Mouse (Mus musculus) frontal cortex, postnatal 10 days (tissue): Measurements from ENCODE around the gene Sorcs3.

ENCODE experiments used
- DNase-seq, 2 experiments: peaks; one replicate each; pipeline ENCODE4 v3.0.0; 2022; ENCODE audit warnings: low spot score in 2 of 2, mixed read lengths in 1 of 2

Gene Sorcs3

DNA sequence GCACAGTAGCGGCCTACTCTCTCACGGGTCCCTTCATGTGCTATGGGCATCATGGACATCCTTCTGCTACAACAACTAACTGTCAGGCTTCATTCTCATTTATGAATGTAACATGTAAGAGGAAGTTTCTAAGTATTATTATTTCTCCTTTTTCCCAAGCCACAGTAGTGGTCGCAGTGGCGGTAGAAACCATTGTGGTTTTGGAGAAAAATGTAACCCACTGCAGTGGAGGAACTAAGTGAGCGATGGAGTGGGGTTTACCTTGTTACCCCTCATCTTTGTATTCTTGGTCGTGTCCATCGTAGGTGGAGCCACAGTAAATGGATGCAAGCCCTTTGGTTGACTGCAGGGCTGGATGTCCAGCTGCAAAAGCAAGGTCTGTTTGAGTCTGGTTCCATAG lies 318.0 kb downstream of the Sorcs3 start:
- no peak for DNase-seq

DNA sequence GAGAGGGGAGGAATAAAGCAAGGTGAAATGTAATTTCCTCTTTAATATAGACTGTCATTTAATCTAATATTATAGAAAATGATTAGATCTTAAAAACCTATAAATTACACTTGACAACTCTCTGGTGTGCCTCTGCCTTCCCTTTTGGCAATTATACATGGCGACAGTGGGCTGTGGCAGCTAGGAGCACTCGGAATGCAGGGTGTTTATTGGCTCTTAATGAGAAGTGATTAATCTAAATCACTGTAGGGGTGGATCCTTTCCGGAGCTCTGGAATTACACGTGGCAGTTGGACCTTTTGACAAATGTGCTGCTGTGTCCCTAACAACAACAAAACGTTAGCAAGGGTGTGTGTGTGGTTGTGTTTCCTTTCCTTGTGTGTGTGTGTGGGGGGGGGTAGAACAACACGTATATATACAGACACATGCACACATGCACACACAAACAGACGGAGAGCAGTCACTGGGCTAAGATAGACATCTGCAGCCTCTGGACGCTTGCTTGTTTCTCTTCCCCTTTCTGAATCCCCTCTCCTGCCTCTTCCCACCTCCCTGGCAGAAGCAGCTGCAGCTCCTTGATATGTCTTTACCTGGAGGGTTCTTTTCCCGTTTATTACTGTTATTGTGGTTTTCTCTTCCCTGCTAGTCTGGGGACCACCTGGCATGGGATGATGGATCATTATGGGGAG lies 318.8 kb downstream of the Sorcs3 start:
- no peak for DNase-seq

DNA sequence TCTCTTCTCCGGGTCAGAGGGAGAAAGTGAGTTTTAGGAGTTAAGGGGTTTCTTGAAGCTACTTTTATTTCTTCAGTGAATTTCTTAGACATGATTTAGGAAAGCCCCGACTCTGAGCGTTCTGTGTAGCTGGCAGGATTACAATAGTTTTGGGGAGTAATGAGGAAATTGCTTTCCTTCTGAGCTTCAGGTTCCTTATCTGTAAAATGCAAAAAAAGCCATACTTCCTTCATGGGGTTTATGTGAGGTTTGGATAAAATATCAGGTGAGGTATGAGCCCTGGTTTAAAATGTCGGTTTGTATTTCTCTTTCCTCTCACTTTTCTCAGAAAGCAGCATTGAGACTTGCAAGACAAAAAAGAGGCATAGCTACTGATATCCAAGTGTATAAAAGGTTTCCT lies 327.8 kb downstream of the Sorcs3 start:
- no peak for DNase-seq

DNA sequence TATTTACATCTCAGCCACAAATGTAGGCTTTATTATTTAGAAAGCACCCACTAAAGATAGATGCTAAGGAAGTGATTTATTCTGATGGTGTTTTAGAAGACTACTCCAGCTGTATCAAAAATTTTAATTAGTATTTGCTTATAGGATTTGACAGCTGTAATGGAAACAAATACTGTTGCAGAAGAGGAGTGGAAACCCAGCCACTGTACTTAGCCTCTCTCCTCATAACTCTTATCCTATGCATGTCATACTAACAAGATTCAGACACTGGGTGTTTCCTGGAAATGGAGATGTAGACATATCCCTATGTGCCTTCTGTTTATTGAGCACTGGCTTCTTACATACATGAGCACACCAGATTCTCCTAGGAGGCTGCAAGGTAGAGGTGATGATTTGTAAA lies 338.5 kb downstream of the Sorcs3 start:
- no peak for DNase-seq

DNA sequence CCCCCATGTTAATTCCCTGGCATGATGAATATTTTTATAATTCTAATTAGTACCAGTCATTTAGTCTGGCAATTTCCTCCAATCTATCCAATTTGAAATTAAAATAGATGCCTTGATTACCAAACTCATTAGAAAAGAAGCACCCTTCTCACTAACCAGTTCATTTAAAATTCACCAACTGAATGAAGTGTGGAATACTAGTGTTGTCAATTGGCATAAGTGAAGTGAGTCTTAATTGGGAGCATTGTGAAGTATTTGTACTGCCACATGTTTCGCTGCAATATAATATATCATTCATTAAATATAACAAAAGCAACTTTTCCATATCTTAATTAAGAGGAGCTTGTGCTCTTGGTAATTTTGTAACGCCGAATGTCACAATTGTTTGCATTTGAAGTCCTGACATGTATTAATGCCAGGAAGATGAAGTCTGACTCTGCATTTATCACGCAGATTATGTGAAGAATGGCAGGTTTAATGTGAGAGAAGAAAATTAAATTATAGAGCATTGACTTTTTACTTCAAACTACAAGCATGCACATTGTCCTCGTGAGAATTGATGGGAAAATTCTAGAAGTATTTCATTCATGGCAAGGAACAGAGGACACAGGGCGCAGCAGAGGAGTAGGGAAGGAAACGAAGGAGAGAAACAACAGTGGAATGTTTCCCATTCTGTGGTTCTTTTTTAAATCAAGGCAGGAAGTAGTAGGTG lies 339.8 kb downstream of the Sorcs3 start:
- no peak for DNase-seq

DNA sequence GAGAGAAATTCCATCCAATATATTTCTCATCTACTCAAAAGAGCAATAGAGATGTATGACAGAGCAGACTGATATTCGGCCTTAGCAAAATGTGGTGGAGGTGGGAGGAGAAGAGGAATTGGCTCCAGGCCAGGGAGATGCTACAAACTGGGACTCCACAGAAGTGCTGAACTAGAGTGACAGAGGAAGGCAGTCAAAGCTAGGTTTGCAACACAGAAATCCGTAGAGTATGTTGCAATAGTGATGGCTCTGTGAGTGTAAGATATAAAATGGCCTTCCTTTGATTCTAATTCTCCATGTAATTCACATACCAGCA lies 340.3 kb downstream of the Sorcs3 start:
- peak in 1 of 2 experiments; percentile 21 for DNase-seq

DNA sequence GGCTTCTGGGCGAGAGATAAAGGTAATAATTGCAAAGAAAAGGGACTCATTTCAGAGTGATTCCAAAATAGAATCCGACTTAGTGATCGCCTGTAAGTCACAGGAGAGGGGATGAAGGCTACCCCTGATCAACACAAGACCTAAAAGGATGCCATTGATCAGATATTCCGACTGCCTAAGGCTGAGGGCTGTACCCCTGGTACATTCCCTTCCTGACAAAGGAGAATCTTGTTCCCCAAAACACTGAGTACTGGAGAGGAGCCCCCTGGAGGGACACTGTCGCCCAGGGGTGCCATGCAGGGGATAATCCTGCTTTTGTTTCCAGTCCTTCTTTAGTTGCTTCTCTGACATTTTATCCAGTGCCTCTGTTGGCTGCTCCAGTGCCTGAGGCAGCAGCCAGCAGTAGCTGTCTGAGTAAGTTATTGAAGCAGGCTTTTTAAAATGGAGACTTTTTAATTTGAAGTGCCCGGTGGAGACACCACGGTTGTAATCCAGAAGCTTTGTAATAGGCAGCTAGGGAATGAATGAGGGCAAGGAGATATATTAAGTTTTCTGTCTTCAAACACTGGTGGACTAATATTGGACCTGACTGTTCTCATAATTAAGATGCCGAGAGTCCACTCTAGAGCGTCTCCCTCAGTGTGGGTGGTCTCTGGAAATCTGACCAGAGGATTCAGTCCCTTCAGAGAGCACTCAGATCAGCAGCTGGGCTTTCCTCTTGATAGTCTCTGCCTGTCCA lies 342.5 kb downstream of the Sorcs3 start:
- DNase-seq = no peak

DNA sequence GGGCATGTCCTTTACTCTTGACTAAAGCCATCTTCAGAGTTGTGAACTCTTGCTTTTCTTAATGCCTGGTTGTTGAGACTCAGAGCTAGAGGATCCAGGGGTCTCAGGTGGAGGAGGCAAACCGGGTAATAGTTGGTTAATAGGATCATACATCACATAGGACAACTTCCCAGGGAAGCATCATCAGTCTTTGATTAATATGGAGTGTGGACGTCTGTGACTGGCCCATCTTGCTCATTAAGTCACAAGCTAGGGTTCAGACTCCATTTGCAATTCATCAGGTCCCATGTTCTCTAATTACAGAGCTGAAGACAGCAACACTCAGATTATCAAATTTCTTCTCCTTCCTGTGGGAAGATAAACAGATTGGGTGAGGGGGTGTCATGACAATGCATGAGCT lies 353.6 kb downstream of the Sorcs3 start:
- no peak for DNase-seq

DNA sequence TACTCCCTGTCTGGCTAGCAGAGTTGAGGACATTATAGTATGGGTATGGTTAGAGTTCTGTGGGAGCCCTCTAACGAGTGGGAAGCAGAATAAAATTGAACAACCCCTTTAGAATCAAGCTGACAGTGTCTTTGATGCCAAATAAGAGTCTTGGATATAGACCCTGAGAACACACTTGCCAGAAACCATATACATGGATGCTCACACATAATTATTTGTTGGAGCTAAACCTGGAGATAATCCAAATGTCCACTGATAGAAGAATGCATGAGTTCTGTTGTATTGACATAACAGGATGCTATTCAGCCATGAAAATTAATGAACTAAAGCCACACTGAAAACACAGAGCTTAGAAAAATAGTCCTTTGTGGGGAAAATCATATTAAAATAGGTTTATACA lies 369.9 kb downstream of the Sorcs3 start:
- no peak for DNase-seq

DNA sequence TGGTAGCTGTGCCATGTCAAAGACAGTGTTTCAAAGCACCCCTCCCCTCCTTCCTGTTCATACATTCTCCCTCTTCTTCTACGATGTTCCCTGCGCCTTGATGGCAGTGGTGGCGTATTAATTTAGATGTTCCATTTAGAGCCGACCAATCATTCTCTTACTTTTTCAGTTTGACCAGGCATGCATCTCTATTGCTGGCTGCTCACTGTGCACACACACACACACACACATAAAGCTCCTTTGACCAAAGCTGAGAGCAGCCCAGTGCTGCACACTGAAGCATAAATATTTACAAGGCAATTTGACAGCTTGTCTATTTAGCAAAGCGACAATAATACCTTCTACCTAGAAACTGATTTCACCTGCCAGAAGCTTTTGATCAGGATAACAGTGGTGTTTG lies 371.3 kb downstream of the Sorcs3 start:
- no peak for DNase-seq

DNA sequence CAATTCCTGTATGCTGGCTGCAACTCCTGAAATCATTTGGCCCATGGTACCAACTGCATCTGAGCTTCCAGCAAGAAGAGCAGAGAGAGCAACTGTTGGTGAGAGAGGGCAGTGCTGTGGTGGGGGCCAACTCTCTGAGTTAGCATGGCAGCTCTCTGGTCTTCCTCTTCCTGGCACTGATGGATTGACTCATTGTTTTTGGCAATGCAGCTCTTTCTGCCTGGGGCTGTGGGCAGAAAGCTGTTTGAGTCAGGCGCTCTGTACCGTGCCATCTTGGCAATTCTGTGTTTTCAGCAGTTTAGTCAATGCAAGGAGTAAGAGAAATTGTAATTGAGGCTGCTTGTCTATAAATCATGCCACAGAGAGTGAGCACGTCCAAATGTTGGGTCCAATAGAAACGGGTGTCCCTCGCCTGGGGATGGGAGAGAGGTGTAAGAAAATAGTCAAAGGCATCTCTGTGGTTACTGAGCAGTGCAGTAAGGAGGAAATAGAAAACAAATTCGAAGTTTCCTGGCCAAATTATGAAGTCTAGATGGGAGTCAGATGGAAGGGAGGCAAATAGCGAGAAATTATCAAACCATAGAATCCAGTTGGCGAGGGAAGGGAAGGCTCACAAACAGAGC lies 379.2 kb downstream of the Sorcs3 start:
- DNase-seq = no peak

DNA sequence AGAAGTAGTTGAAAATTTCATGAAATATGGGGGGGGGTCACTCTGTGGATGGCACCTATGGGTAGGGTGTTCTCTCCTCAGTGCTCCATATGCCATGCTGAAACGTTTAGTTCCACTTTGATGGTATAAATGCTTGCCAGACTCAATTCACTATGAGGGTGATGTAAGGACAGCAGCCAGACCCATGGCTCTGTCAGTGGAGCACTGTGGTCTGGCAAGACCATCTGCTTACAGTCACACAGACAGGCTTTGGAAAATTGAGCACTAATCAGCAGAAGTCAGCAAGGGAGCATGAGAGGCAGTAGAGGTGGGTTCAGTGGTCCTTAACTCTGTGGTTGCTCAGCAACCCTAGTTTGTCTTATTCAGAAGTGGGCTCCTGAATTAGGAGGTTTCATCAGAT lies 411.1 kb downstream of the Sorcs3 start:
- no peak for DNase-seq

DNA sequence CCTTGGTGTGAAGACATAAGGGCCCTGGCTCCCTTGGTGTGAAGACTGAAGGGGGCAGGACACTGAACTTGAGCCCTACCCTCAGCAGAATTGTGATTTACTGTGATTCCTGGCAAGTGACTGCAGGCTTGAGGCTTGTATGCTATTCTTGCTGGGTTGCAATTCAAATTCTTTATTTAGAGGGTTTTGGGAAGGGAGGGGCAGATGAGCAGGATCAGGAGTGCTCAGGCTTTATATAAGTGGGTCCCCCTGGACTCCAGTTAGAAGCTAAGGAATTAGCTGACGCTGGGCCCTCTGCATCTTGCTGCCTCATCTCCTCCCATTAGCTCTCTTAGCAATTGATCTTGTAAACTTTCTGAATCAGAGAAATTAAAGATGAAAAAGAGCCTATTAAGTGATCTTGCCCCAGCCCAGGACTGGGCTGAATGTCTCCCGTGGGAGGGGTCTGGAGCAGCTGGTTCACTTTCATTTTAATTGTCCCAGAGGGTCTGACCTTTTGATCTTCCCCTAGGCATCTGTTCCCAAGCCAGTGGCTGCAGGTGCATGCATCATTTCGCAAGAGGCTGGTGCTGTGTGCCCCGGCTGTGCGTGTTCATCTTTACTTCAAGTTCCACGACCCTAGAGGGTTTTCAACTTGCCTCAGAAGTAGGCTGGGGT lies 425.0 kb downstream of the Sorcs3 start:
- DNase-seq = no peak

DNA sequence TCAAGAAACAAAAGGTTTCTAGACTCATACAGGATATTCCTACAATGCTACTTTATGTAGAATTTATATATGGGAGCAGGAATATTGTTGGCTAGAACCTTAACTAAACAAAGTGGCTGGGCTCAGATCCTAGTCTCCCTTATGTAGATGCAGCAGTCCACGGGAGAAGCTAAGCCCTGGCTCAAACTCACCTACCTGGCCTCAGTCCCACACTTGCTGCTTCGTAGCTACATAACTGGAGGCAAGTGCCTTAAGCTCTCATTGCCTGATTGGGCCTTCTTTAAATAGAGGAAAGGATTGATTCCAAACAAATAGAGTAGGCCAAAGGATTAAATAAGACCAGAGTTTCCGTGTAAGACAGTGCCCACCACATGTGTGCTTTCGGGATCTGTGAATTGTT lies 436.7 kb downstream of the Sorcs3 start:
- DNase-seq = no peak

DNA sequence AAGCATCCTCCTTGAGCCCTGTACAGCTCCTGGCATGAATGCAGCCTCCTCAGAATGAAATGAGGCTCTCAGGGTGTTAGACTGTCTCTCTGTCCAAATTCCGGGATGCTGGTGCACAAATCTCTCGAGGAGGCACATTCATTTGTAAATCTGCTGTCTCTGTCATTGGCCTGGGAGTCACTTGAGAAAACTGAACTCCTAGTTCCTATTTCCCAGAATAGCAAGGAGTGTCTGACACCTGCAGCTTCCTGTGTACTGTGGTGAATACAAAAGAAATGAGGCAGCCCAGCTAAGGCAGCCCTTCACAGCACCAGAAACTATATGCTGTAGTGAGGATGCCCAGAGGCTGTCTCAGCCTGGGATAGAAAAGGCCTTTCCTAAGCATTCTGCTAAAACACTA lies 444.1 kb downstream of the Sorcs3 start:
- no peak for DNase-seq

DNA sequence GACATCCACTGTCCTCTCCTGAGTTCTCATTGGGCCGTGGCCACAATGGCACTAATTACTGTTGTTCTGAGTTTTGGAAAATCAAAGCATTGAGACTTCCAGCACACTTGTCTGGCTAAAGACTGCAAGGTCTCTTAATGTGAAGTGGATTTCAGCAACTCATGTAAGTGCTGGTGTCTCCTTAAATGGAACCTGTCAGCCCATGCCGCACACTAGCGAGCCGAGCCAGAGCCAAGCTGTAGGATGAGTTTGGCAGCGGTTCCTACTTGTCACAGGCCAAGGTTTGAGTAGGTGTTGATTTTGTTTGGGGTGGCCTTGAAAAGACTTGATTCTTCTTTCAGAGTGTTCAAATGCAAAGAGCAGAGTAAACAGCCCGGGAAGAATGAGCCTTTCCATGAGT lies 445.8 kb downstream of the Sorcs3 start:
- peak in 1 of 2 experiments; percentile 8 for DNase-seq

DNA sequence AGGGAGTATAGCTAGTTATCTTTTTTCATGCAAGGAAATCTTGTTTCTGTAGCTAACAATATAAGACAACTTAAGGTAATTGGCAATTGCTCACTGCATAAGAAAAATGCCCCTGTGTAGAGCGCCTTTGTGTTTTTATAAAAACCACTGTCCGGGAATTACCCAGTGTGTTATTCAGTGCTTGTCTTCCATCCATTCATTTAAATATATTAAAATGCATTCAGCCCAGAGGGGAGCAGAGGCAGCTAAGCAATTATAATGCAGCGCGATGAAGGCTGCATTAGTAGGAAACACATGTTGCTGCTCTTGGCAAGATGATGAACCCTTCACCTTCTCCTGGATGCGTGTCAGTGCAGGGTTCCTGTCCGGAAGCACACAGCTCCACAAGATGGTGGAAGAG lies 454.4 kb downstream of the Sorcs3 start:
- DNase-seq = no peak

DNA sequence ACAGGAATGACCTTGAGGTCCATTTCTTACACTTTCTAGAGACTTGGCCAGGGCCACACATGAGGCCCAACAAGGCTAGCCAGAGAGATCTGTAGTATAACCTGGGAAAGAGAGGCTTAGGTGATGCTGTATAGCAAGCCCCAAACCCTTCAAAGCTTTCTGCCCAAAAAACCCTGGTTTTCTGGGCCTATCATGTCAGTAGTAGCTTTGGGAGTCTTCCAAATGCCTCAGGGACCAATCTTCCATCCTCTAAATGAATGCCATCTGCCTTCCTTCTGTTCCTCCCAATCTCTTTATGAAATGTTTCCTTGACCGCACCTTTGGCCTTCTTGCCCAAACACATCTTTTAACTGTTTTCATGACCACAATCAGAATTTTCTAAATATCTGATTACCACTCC lies 474.1 kb downstream of the Sorcs3 start:
- no peak for DNase-seq

DNA sequence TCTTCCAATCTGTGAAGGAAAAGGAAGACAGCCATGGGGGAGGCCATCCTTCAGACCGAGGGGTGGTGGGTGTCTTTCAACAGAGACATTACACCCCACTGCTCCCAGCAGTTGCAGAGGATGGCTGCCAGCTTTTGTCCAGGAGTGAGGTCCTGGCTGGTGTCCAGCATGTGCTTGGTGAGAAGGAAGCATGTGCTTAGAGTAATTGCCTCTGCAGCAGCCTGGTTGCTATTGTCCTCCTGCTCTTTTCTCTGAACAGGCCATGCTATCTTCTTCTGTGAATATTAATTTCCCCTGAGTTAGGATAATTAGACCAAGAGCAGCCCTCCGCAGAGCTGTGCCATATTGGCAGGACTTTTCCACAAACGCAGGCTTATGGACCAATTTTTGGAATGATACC lies 476.7 kb downstream of the Sorcs3 start:
- DNase-seq = peak; percentile 12 to 21

DNA sequence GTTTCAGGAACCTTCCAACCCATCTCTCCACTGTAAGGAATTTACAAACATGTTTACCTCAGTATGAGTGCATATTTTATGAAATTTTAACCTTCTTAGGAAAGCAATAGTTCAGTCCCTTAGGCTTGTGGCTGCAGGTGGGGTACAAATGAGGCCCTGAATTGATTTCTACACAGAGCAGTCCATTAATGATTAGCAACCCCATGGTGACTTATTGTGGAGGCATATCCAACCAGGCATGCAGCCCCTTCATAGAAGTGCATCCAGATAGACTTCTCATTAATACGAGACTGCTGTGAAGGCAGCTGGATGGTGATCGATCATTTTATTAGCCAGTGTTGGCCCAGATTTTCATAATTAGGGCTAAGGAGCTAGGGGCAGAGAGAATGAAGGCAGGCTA lies 480.5 kb downstream of the Sorcs3 start:
- DNase-seq = no peak

DNA sequence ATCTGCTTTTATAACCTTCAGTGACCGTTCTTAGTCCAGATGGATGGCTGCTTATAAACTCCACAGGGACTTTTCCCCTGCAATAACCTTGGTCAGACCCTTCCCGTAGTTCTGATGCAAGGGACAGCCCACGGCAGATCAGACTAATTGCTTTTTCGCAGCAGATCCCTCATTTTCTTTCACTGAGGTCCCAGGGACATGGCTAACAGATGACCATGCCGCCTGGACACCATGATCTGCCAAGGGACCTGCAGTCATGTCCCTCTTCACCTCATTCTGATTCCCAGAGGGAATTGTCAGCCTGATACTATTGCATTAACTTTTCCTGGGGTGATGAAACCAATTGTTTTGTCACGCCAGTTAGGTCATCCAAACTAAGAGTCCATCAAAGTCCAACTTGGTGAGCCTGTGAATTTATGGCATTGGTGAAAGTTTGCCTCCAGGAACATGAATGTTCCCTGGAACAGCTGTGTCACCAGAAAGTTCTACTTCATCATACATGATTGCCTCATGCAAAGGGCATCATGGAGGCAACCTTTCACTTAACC lies 494.4 kb downstream of the Sorcs3 start:
- no peak for DNase-seq

DNA sequence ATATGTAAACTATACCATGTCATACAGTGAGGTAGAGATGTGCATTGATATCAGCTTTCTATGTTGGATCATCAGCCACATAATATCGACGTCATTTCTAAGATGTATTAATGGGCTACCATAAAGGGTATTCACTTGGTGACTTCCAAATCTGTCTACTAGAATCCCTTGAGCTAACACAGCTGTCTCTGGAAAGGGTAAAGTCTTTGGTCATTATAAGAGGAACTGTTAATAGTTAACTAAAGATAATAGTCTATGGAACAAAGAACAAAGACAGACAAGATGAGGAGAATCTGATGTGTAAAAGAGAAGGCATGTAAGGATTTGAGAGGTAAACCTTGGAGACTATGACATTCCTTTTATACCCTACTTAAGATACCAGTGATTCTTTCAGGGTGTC lies 497.9 kb downstream of the Sorcs3 start:
- no peak for DNase-seq
